Mouse (Mus musculus) gastrocnemius, postnatal 25 days (tissue): ENCODE results near the gene Zswim9. TPM values are rescaled to one million over a fixed set of nuclear protein-coding genes. Genes with fewer than 3 reads are reported as not detected.

Source experiments
- DNase-seq: peaks from one replicate; pipeline ENCODE4 v3.0.0; 2022
- total RNA-seq, 2 experiments: library from RNA; stranded (reverse); gene quantifications; 1 replicate in 1 of 2; 2 replicates in 1 of 2; pipeline ENCODE4 v1.2.3; 2021

Zswim9 gene
- total RNA-seq, 2 experiments from 2014 or later, result 7.6 to 8.0 TPM

DNA sequence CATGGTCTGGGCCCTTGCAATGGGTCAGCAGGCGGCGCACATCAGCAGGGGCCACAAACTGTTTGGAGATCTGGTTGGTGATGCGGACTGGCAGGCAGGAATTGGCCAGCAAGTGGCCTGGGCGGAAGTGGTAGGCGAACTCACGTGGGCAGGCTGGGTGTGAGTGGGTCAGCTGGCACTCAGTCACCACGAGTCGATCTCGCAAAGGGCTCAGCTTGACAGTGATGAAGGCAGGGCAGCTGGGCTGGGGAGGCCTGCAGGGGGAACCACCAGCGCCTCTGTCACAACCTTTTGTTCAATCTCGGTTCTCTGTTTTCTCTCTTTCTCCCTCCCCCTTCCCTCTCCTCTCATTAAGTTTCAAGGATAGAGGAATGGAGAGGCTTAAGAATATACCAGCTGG lies 9.1 kb downstream of the Zswim9 start:
- no peak for DNase-seq

DNA sequence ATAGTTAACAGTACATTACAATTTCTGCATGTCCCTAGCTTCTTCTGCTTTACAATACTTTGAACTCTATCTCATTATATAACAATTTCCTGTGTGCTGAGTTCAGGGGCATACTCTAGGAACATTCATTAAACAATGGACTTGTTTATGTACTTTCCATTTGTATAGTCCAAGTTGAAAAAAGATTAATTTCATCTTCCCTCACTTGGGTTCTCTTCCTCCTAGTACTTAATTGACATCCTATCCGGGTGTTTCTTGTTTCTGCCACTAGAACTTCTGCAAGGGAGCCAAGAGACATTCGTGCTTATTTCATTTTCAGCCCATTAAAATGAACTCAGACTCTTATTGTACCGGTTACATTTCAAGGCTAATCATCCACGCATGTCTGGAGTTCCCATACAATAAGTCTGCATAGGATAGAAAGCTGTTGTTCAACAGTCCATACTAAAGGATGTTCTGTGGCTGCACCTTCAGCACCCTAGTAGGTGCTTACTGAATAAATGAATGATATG lies 9.7 kb downstream of the Zswim9 start:
- DNase-seq, result no peak

DNA sequence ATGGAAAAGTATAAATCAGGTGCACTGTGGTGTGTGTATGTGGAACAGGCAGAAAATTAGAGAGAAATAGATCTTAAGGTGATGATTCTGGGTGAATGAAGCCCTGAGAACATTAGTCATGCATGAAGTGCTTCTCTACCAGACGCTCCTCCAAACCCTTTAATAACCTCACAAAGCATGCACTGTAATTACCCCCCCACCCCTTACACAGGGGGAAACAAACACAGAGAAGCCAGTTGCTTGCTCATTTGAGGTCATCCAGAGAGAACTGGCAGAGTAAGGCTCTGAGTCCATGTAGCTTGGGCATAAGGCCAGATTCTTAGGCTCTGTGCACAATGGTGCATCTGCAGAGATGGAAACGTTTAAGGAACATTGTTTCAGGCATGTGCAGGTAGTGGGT lies 14.1 kb downstream of the Zswim9 start:
- no peak for DNase-seq

DNA sequence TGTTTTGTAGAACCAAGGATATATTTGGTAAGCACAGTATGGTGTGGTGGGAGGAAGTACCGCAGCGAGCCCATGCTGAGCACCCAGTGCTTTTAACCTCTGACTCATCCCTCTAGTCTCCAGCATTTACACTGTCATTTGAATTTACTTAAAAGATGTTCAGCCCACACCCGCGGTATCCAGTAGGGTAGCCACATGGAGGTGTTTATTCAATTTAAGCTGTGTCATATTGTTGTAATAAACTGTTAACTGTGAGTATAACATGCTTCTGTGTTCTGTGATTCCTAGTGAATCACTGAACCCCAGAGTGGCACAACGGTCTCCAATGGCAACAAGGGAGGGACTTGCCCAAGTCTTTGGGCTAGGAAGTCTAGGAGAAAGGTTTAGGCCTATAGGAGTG lies 14.7 kb downstream of the Zswim9 start:
- no peak for DNase-seq

DNA sequence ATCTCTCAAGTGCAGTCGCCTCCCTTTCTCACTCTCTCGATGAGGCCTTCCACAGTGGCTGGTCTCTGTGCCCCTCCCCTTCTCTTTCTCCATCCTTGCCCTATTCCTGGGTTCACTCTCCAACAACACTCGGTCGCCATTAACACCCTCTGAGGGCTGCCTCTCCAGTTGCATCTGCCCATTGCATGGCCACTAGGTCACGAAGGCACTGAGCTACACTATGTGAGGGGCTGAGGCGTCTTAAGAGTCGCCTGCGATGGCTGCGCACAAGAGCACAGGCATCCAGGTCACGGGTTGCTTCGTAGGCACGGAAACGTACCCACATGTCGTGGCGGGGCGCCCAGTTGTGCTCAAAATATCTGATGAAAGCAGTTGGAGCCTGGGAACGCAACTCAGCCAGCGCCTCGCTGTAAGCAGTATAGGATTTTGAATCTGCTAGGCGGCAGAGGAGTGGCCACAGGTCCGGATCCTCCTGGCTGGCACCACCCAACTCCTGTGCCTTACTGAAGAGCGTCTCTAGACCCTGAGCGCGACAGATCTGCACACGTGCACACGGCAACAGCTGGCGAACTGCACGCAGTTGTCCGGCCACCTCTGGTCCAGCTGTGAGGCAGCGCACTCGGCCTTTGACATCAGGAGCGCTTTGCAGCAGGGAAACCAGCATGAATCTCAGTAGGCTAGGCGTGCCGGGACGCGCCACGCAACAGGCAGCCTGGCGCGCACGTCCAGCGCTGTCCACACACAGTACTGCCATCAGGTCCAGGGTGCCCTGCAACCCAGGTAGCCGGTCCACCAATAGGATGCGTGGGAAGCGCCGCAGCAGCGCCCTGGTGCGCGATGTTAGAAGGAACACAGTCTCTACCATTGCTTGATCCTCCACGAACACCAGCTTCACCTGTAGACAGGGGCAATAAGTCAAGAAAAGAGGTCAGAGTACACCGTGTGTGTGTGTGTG lies 17.5 kb downstream of the Zswim9 start:
- DNase-seq, result no peak

DNA sequence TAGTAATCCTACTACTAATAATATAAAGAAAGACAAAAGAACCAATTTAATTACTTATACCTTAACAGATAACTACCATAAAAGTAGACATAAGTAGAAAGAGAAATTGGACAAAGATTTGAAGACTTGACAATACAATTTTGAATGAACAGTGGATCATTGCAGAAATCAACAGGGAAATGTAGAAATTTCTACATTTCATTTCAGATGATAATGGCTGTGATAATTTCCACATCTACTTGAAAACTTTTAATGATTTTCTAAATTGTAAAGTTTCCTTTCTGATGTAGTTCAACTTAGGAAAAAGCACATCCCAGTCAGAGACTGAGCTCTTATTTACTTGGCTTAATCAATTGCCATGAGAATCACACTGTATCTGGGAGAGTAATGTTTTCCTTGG lies 65.8 kb downstream of the Zswim9 start, which contains the start of gene Vmn1r89:
Gene Vmn1r89 (plus strand): TSS at position 301 of the 400 bp plus-strand sequence.
- no peak for DNase-seq

Other genes starting within 250 kb of the Zswim9 start
- 10 to 100 TPM; 76.1 to 89.9 TPM for gene Chmp2a, start 243.9 kb downstream of the Zswim9 start, total RNA-seq
- 100 to 1,000 TPM; 132 to 138 TPM for gene Ube2m, start 240.4 kb downstream of the Zswim9 start, total RNA-seq
- under 1 TPM; 0.54 to 0.75 TPM for gene Mzf1, start 224.0 kb downstream of the Zswim9 start, total RNA-seq
- not detected for gene Vmn1r85, start 183.5 kb downstream of the Zswim9 start, total RNA-seq
- gene Vmn1r86, start 158.8 kb downstream of the Zswim9 start, total RNA-seq, result not detected
- gene Vmn1r87, start 138.6 kb downstream of the Zswim9 start, total RNA-seq, result not detected
- under 1 TPM; 0.03 to 0.10 TPM for gene Vmn1r88, start 119.2 kb downstream of the Zswim9 start, total RNA-seq
- gene Vmn1r89, start 65.7 kb downstream of the Zswim9 start, total RNA-seq, result not detected
- gene Lig1, start 1.4 kb downstream of the Zswim9 start, total RNA-seq, result 1 to 10 TPM in 1 of 2 experiments, under 1 TPM in 1; 1.00 to 2.4 TPM
- under 1 TPM in 1 of 2 experiments, not detected in 1; 0.08 TPM for gene Pla2g4c, start 45.9 kb upstream of the Zswim9 start, total RNA-seq
- gene Cabp5, start 119.4 kb upstream of the Zswim9 start, total RNA-seq, result not detected
- not detected for gene Bsph1, start 172.1 kb upstream of the Zswim9 start, total RNA-seq